Mouse (Mus musculus) embryonic fibroblast, embryonic 13.5 days (primary cell): ENCODE measurements around the gene Greb1.

Experiments used
- CTCF ChIP-seq: IDR thresholded peaks from 2 replicates; pipeline ENCODE4 v1.5.1; 2011; ENCODE audit warnings: mild to moderate bottlenecking, control low read depth, low read length, moderate library complexity, borderline replicate concordance; ENCODE audit not compliant: insufficient read depth
- POLR2A ChIP-seq: IDR thresholded peaks from 2 replicates; pipeline ENCODE4 v1.6.1; 2011; ENCODE audit warnings: low read depth, mild to moderate bottlenecking, control low read depth, low read length, moderate library complexity

DNA sequence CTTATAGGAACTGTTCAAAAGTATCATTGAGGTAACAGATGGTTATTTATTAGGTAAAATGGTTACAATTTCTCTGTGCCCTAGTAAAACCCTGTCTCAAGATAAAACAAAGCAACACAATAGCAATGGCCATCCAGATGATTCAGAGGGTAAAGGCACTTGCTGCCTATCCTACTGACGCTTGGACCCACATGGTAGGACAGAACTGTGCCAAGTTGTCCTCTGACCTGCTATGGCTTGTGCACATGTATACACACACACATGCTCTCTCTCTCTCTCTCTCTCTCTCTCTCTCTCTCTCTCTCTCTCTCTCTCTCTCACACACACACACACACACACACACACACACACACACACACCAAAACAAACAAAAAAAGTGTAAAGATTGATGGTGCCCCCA, 11.5 kb downstream of the Greb1 start:
- TF ChIP-seq POLR2A (no peak), CTCF (no peak)
